Comparison of ENCODE assay signal across 8 mouse cellular contexts in genomic region chr14:54883154-54884021, GRCm38 (mm10). TPM values are rescaled to one million over a fixed set of nuclear protein-coding genes. Genes with fewer than 3 reads are reported as not detected.
DNase-seq lines count a peak whose midpoint lies in the region; ATAC-seq and TF ChIP-seq lines count a peak whose summit lies in the region.

Gene Bcl2l2 (plus strand): TSS chr14:54883377.
Gene Gm20521 (plus strand): TSS chr14:54883441.

- peak within 1 kb of the TSS; percentile 95 for H3K27ac ChIP-seq in embryonic facial prominence, embryonic 14.5 days (replicated peaks; ENCODE audit: low read depth, low read length)
- peak within 1 kb of the TSS; percentile 99 for H3K27ac ChIP-seq in kidney, adult 2 months (ENCODE audit: insufficient read depth, low read depth, low read length)
- H3K27ac ChIP-seq in limb, embryonic 15.5 days = peak within 1 kb of the TSS; percentile 94
- H3K27ac ChIP-seq in midbrain, embryonic 15.5 days = peak within 1 kb of the TSS; percentile 90

- H3K9me3 ChIP-seq in embryonic facial prominence, embryonic 14.5 days (ENCODE audit: control insufficient read depth, low read length) = no peaks in the 10 kb centered on the region
- H3K9me3 ChIP-seq in limb, embryonic 15.5 days = no peaks in the 10 kb centered on the region
- H3K9me3 ChIP-seq in midbrain, embryonic 15.5 days = no peaks in the 10 kb centered on the region

- H3K9ac ChIP-seq in embryonic facial prominence, embryonic 14.5 days (ENCODE audit: low read depth, low read length) = peak within 1 kb of the TSS; percentile 91
- peak within 1 kb of the TSS; percentile 77 for H3K9ac ChIP-seq in limb, embryonic 15.5 days
- peak within 1 kb of the TSS; percentile 89 for H3K9ac ChIP-seq in midbrain, embryonic 15.5 days

- peak within 1 kb of the TSS; percentile 68 for H3K4me3 ChIP-seq in embryonic facial prominence, embryonic 14.5 days (ENCODE audit: low read depth, low read length)
- peak within 1 kb of the TSS; percentile 64 for H3K4me3 ChIP-seq in kidney, adult 2 months (ENCODE audit: insufficient read depth, low read depth, low read length)
- H3K4me3 ChIP-seq in limb, embryonic 15.5 days = peak within 1 kb of the TSS; percentile 67
- H3K4me3 ChIP-seq in midbrain, embryonic 15.5 days = peak within 1 kb of the TSS; percentile 80

- peaks cover 22% of the 10 kb centered on the region for H3K36me3 ChIP-seq in embryonic facial prominence, embryonic 14.5 days (ENCODE audit: control insufficient read depth, insufficient read depth, low read length)
- H3K36me3 ChIP-seq in kidney, adult 2 months (ENCODE audit: control insufficient read depth, insufficient read depth, low read length) = no peaks in the 10 kb centered on the region
- peaks cover 19% of the 10 kb centered on the region for H3K36me3 ChIP-seq in limb, embryonic 15.5 days
- no peaks in the 10 kb centered on the region for H3K36me3 ChIP-seq in midbrain, embryonic 15.5 days (replicated peaks)

- peaks cover 8% of the 10 kb centered on the region for H3K4me1 ChIP-seq in embryonic facial prominence, embryonic 14.5 days (ENCODE audit: control insufficient read depth, insufficient read depth, low read length)
- H3K4me1 ChIP-seq in kidney, adult 2 months (ENCODE audit: control insufficient read depth, insufficient read depth, low read length) = peaks cover 9% of the 10 kb centered on the region; the same call in 1 of the 2 replicates
- H3K4me1 ChIP-seq in limb, embryonic 15.5 days = peaks cover 26% of the 10 kb centered on the region
- peaks cover 27% of the 10 kb centered on the region for H3K4me1 ChIP-seq in midbrain, embryonic 15.5 days

- under 1% methylated on average over 24 of the region's 27 CpGs for WGBS in embryonic facial prominence, embryonic 14.5 days
- 1% methylated on average over 27 of the region's 27 CpGs for WGBS in kidney, adult 2 months
- WGBS in limb, embryonic 15.5 days = under 1% methylated on average over 27 of the region's 27 CpGs
- WGBS in midbrain, embryonic 15.5 days = 0% methylated on average over 27 of the region's 27 CpGs

- peak; percentile 80 for TF ChIP-seq POLR2A in kidney, adult 2 months (IDR thresholded peaks at IDR 0.05; ENCODE audit: low read depth, low read length)

- peaks cover 7% of the 10 kb centered on the region for H3K27me3 ChIP-seq in embryonic facial prominence, embryonic 14.5 days (replicated peaks; ENCODE audit: control insufficient read depth, insufficient read depth, low read length)
- H3K27me3 ChIP-seq in kidney, adult 2 months (replicated peaks; ENCODE audit: control insufficient read depth, insufficient read depth, low read length) = no peaks in the 10 kb centered on the region
- peaks cover 7% of the 10 kb centered on the region for H3K27me3 ChIP-seq in limb, embryonic 15.5 days
- H3K27me3 ChIP-seq in midbrain, embryonic 15.5 days (replicated peaks) = no peaks in the 10 kb centered on the region

- ATAC-seq in embryonic facial prominence, embryonic 14.5 days (ENCODE audit: low read depth) = peak; percentile 89
- ATAC-seq in limb, embryonic 15.5 days (ENCODE audit: insufficient number of reproducible peaks, low FRiP score, low TSS enrichment, low read depth) = peak; percentile 86
- ATAC-seq in midbrain, embryonic 15.5 days (replicated peaks) = peak; percentile 89

- no peak for TF ChIP-seq CTCF in kidney, adult 2 months (conservative IDR thresholded peaks at IDR 0.05; ENCODE audit: insufficient read depth, insufficient read length, low read depth, low read length)

- DNase-seq in 3T3-L1 (ENCODE audit: low read depth, low spot score) = peak; percentile 89
- DNase-seq in adrenal gland, postnatal 36 days = peak; percentile 89 to 94
- DNase-seq in embryonic facial prominence, embryonic 14.5 days (ENCODE audit: low spot score) = peak; percentile 92
- peak; percentile 75 for DNase-seq in heart, adult 8-10 months (ENCODE audit: low spot score)
- peak; percentile 90 for DNase-seq in kidney, adult 2 months
- peak; percentile 26 to 71 for DNase-seq in spleen, postnatal 10 days (ENCODE audit: low spot score in 2 of 2)

- H3K4me2 ChIP-seq in embryonic facial prominence, embryonic 14.5 days (ENCODE audit: low read depth, low read length) = peak within 1 kb of the TSS; percentile 82
- H3K4me2 ChIP-seq in limb, embryonic 15.5 days = peak within 1 kb of the TSS; percentile 70
- H3K4me2 ChIP-seq in midbrain, embryonic 15.5 days = peak within 1 kb of the TSS; percentile 85

RNA-seq across cellular contexts. Expression of gene Bcl2l2, which starts in this region (rescaled TPM):
- 10 to 100 TPM; 54.3 to 57.2 TPM for total RNA-seq in adrenal gland, postnatal 36 days (2021)
- polyA plus RNA-seq in embryonic facial prominence, embryonic 14.5 days (2014; fragmentation: Nextera tagmentation; extraction: Ambion mirVana) = 4.5 and 4.8 TPM in 2 replicates
- total RNA-seq in heart, adult 8-10 months (2022) = 10 to 100 TPM; 44.7 to 52.4 (median 45.5) TPM
- 47.1 and 59.0 TPM in 2 replicates for polyA plus RNA-seq in kidney, adult 2 months (2012; rRNA removed)
- 3.8 and 4.6 TPM in 2 replicates for polyA plus RNA-seq in limb, embryonic 15.5 days (2015; fragmentation: Nextera tagmentation; extraction: Ambion mirVana)
- polyA plus RNA-seq in midbrain, embryonic 15.5 days (2015; fragmentation: Nextera tagmentation; extraction: Ambion mirVana) = 4.1 and 4.8 TPM in 2 replicates

RNA-seq across cellular contexts. Expression of gene Gm20521, which starts in this region (rescaled TPM):
- 1 to 10 TPM in 1 of 2 experiments, not detected in 1; 2.0 TPM for total RNA-seq in adrenal gland, postnatal 36 days (2021)
- not detected in 2 replicates for polyA plus RNA-seq in embryonic facial prominence, embryonic 14.5 days (2014; fragmentation: Nextera tagmentation; extraction: Ambion mirVana)
- total RNA-seq in heart, adult 8-10 months (2022) = 10 to 100 TPM in 1 of 4 experiments, 1 to 10 TPM in 3; 3.4 to 11.8 (median 7.9) TPM
- not detected in 2 replicates for polyA plus RNA-seq in kidney, adult 2 months (2012; rRNA removed)
- 0.33 TPM in 1 of 2 replicates, not detected in the other for polyA plus RNA-seq in limb, embryonic 15.5 days (2015; fragmentation: Nextera tagmentation; extraction: Ambion mirVana)
- not detected in 2 replicates for polyA plus RNA-seq in midbrain, embryonic 15.5 days (2015; fragmentation: Nextera tagmentation; extraction: Ambion mirVana)

Comparison
In these comparisons a context has a peak if more than half of its experiments do, and no peak if none do; other contexts are left out.
1. Peak in every context shown above with its lines: DNase-seq, ATAC-seq, H3K4me3 ChIP-seq and H3K27ac ChIP-seq.